Mouse (Mus musculus) spleen, postnatal 0 days (tissue): ENCODE data around the gene Tdpoz5. TPM values are rescaled to one million over a fixed set of nuclear protein-coding genes. Genes with fewer than 3 reads are reported as not detected.

ENCODE experiments used
- polyA plus RNA-seq: library from polyadenylated mRNA; unstranded; fragments of >200 nt; fragmentation: Nextera tagmentation; extraction: Ambion mirVana; gene quantifications from 2 replicates; pipeline ENCODE4 v1.2.1, GENCODE M21; 2015

Tdpoz5 gene
- not detected in 2 replicates for polyA plus RNA-seq

GRCm38 (mm10) chr3:93961214-93961613 lies at the start of gene Tdpoz5:
TSS of gene Tdpoz5 (minus strand) at chr3:93961314.

GRCm38 (mm10) chr3:93943443-93943842 lies 17.7 kb downstream of the Tdpoz5 start, which contains the start of gene Gm9117:
TSS of gene Gm9117 (minus strand) at chr3:93943543.

Other genes starting within 250 kb of the Tdpoz5 start
- gene Gm5773, start 188.3 kb downstream of the Tdpoz5 start, polyA plus RNA-seq: not detected in 2 replicates
- gene Tdpoz4, start 164.9 kb downstream of the Tdpoz5 start, polyA plus RNA-seq: not detected in 2 replicates
- gene Tdpoz3, start 135.3 kb downstream of the Tdpoz5 start, polyA plus RNA-seq: not detected in 2 replicates
- not detected in 2 replicates for gene Gm9117, start 17.8 kb downstream of the Tdpoz5 start, polyA plus RNA-seq
- not detected in 2 replicates for gene Gm9125, start 93.6 kb upstream of the Tdpoz5 start, polyA plus RNA-seq
- not detected in 2 replicates for gene Gm10697, start 111.3 kb upstream of the Tdpoz5 start, polyA plus RNA-seq
- not detected in 2 replicates for gene Gm10696, start 216.9 kb upstream of the Tdpoz5 start, polyA plus RNA-seq
- gene Gm5286, start 235.4 kb upstream of the Tdpoz5 start, polyA plus RNA-seq: not detected in 2 replicates